Mouse (Mus musculus): ENCODE results near the gene Stkld1.
"Not testable (repeated sequence)": the region's sequence is repeated elsewhere in the genome, so short reads cannot be mapped to it uniquely, and the experiment has no call there.

DNA sequence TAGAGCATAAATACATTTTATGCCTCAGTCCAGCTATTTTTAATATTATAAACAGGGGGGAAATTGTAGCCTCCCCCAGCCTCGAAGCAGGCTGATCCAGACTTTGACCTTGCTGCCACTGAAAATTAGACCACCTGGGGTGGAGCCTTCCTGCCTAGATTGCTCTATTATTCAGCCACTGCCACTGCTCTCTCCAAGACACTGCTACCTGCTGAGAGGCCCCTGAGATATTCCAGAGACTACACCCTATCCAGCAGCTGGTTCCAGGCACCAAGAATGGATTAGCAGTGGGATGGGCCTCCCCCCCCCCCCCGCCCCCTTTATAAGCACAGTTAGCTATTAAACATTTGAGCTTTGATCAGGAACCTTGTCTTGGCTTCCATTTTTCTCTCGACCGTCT, 47.7 kb upstream of the Stkld1 start:
- TF ChIP-seq CTCF (IDR thresholded peaks at IDR 0.05; ENCODE audit: low read depth, low read length); TAL1 (conservative IDR thresholded peaks at IDR 0.05; ENCODE audit: low read depth, low read length): not testable (repeated sequence)

All from G1E (cell line).